Mouse (Mus musculus) spleen, postnatal 10 days (tissue): ENCODE data around the gene Tmem267.
"Not testable (repeated sequence)": the region's sequence is repeated elsewhere in the genome, so short reads cannot be mapped to it uniquely, and the experiment has no call there.

ENCODE experiments used
- DNase-seq, 2 experiments: peaks; one replicate each; pipeline ENCODE4 v3.0.0; 2021 to 2022; ENCODE audit warnings: low spot score in 2 of 2

Tmem267 gene

GRCm38 (mm10) chr13:119487880-119488580 is at the start of gene Tmem267, which contains the start of gene 3110070M22Rik:
Tmem267 (plus strand) TSS chr13:119488039.
3110070M22Rik (minus strand) TSS chr13:119488383.
- DNase-seq, result peak; percentile 85

- DNase-seq, result no peak
Observed at GRCm38 (mm10) chr13:119442244-119442643, 45.6 kb upstream of the Tmem267 start.

- no peak for DNase-seq
Observed at GRCm38 (mm10) chr13:119453563-119453962, 34.3 kb upstream of the Tmem267 start.

- no peak for DNase-seq
Observed at GRCm38 (mm10) chr13:119455082-119455481, 32.8 kb upstream of the Tmem267 start.

- no peak for DNase-seq
Observed at GRCm38 (mm10) chr13:119456342-119456741, 31.5 kb upstream of the Tmem267 start.

GRCm38 (mm10) chr13:119461900-119462595 is 25.8 kb upstream of the Tmem267 start:
- peak; percentile 13 to 24 for DNase-seq

- DNase-seq, result peak; percentile 75 to 93
Observed at GRCm38 (mm10) chr13:119462596-119463560, 25.0 kb upstream of the Tmem267 start, which contains the start of gene 4833420G17Rik. 4833420G17Rik (plus strand) TSS chr13:119462768.

- DNase-seq, result no peak
Observed at GRCm38 (mm10) chr13:119476631-119477030, 11.2 kb upstream of the Tmem267 start.

GRCm38 (mm10) chr13:119477789-119478188 is 10.1 kb upstream of the Tmem267 start:
- DNase-seq, result no peak

- no peak for DNase-seq
Observed at GRCm38 (mm10) chr13:119487354-119487753, 485 bp upstream of the Tmem267 start.

- DNase-seq, result not testable (repeated sequence)
Observed at GRCm38 (mm10) chr13:119492083-119492482, 4.2 kb downstream of the Tmem267 start.

- DNase-seq, result not testable (repeated sequence)
Observed at GRCm38 (mm10) chr13:119494938-119495337, 7.1 kb downstream of the Tmem267 start.

- DNase-seq, result peak; percentile 16 to 44
Observed at GRCm38 (mm10) chr13:119596321-119597211, 108.7 kb downstream of the Tmem267 start.

GRCm38 (mm10) chr13:119598466-119598865 is 110.6 kb downstream of the Tmem267 start:
- DNase-seq, result peak in 1 of 2 experiments; percentile 55

GRCm38 (mm10) chr13:119599066-119599465 is 111.2 kb downstream of the Tmem267 start:
- DNase-seq, result peak; percentile 23 to 25

- DNase-seq, result not testable (repeated sequence)
Observed at GRCm38 (mm10) chr13:119599498-119599897, 111.7 kb downstream of the Tmem267 start.

- peak; percentile 60 to 80 for DNase-seq
Observed at GRCm38 (mm10) chr13:119600166-119600565, 112.3 kb downstream of the Tmem267 start.

GRCm38 (mm10) chr13:119602688-119603331 is 115.0 kb downstream of the Tmem267 start:
- peak; percentile 16 to 72 for DNase-seq

- DNase-seq, result not testable (repeated sequence)
Observed at GRCm38 (mm10) chr13:119603890-119604289, 116.1 kb downstream of the Tmem267 start.

GRCm38 (mm10) chr13:119604322-119604721 is 116.5 kb downstream of the Tmem267 start:
- not testable (repeated sequence) for DNase-seq
